Mouse (Mus musculus) kidney, embryonic 14.5 days (tissue): Measurements from ENCODE around the gene Xrcc6. TPM values are rescaled to one million over a fixed set of nuclear protein-coding genes. Genes with fewer than 3 reads are reported as not detected.

Experiments used
- ATAC-seq: fragments of 200-750 bp; cut with Nextera tagmentation; 2 replicates; pipeline ENCODE4 v1.8.0; 2017; ENCODE audit warnings: moderate number of reproducible peaks, mild to moderate bottlenecking, moderate TSS enrichment, moderate library complexity; ENCODE audit not compliant: low FRiP score, low TSS enrichment
- H3K27ac ChIP-seq: fragments of 300-500 bp; sonication (generic); 2 replicates; pipeline ENCODE4 v1.5.1; 2014; ENCODE audit warnings: low read depth, mild to moderate bottlenecking, low read length, moderate library complexity, mixed read lengths
- H3K27me3 ChIP-seq: fragments of 300-500 bp; sonication (generic); 2 replicates; pipeline ENCODE4 v1.6.1; 2014; ENCODE audit warnings: mild to moderate bottlenecking, low read length; ENCODE audit not compliant: control insufficient read depth, insufficient read depth
- H3K36me3 ChIP-seq: fragments of 300-500 bp; sonication (generic); 2 replicates; pipeline ENCODE4 v1.6.1; 2014; ENCODE audit warnings: low read length, mixed read lengths; ENCODE audit not compliant: control insufficient read depth, insufficient read depth
- H3K4me1 ChIP-seq: fragments of 300-500 bp; sonication (generic); 2 replicates; pipeline ENCODE4 v1.6.1; 2014; ENCODE audit warnings: low read length, mixed read lengths; ENCODE audit not compliant: control insufficient read depth, insufficient read depth
- H3K4me2 ChIP-seq: fragments of 300-500 bp; sonication (generic); replicated peaks from 2 replicates; pipeline ENCODE4 v1.6.1; 2014; ENCODE audit warnings: low read depth, mild to moderate bottlenecking, low read length
- H3K4me3 ChIP-seq: fragments of 300-500 bp; sonication (generic); 2 replicates; pipeline ENCODE4 v1.5.1; 2014; ENCODE audit warnings: mild to moderate bottlenecking, low read length
- H3K9ac ChIP-seq: fragments of 300-500 bp; sonication (generic); 2 replicates; pipeline ENCODE4 v1.6.1; 2014; ENCODE audit warnings: low read depth, mild to moderate bottlenecking, low read length, moderate library complexity
- H3K9me3 ChIP-seq: fragments of 300-500 bp; sonication (generic); 2 replicates; pipeline ENCODE4 v1.6.1; 2016; ENCODE audit warnings: low read length; ENCODE audit not compliant: control insufficient read depth
- WGBS: fragments of 180-500 bp; shearing (Covaris S2); extraction: QIAGEN DNeasy Blood & Tissue Kit; methylation state at CpG from one replicate; pipeline ENCODE4 v1.1.7; 2014; 5-methylcytosine and 5-hydroxymethylcytosine counted together
- polyA plus RNA-seq: library from polyadenylated mRNA; unstranded; fragments of >200 nt; fragmentation: Nextera tagmentation; extraction: Ambion mirVana; gene quantifications from 2 replicates; pipeline ENCODE4 v1.2.1, GENCODE M21; 2014

The Xrcc6 gene
- polyA plus RNA-seq, 1 experiment from 2014 or later: 87.6 TPM

- Histone ChIP-seq H3K9me3 (no peaks in the 10 kb centered on the region), H3K36me3 (peaks cover 17% of the 10 kb centered on the region; the same call in 1 of the 2 replicates), H3K4me2 (no peak overlapping the region), H3K4me3 (no peak overlapping the region), H3K4me1 (no peaks in the 10 kb centered on the region), H3K27me3 (no peaks in the 10 kb centered on the region), H3K27ac (no peak overlapping the region), H3K9ac (no peak overlapping the region)
- 89% methylated on average over 8 of the region's 8 CpGs for WGBS
- ATAC-seq: no peak
These were observed 16.6 kb downstream of the Xrcc6 start for GRCm38 (mm10) chr15:82004257-82004656.

GRCm38 (mm10) chr15:82011947-82012346 lies 24.3 kb downstream of the Xrcc6 start:
- ATAC-seq: no peak
- Histone ChIP-seq H3K27ac (no peak overlapping the region), H3K9ac (no peak overlapping the region), H3K4me2 (no peak overlapping the region), H3K9me3 (no peaks in the 10 kb centered on the region), H3K4me3 (no peak overlapping the region), H3K36me3 (no peaks in the 10 kb centered on the region), H3K27me3 (no peaks in the 10 kb centered on the region), H3K4me1 (peaks cover 10% of the 10 kb centered on the region; the same call in 1 of the 2 replicates)
- 88% methylated on average over 6 of the region's 6 CpGs for WGBS

- peak overlapping the region; percentile 87 for H3K4me2 ChIP-seq
- H3K4me1 ChIP-seq: peaks cover 10% of the 10 kb centered on the region; the same call in 1 of the 2 replicates
- H3K27ac ChIP-seq: no peak overlapping the region
- H3K36me3 ChIP-seq: peaks cover 3% of the 10 kb centered on the region; the same call in 1 of the 2 replicates
- H3K9me3 ChIP-seq: no peaks in the 10 kb centered on the region
- H3K9ac ChIP-seq: peak overlapping the region; percentile 85
- H3K4me3 ChIP-seq: peak overlapping the region; percentile 97
- no peaks in the 10 kb centered on the region for H3K27me3 ChIP-seq
- 19% methylated on average over 9 of the region's 9 CpGs for WGBS
- ATAC-seq: no peak
These were observed 27.2 kb downstream of the Xrcc6 start for GRCm38 (mm10) chr15:82014745-82015391.

- Histone ChIP-seq H3K27ac (peak overlapping the region; percentile 74; the same call in 1 of the 2 replicates), H3K4me2 (peak overlapping the region; percentile 87), H3K36me3 (peaks cover 4% of the 10 kb centered on the region; the same call in 1 of the 2 replicates), H3K27me3 (no peaks in the 10 kb centered on the region), H3K4me1 (peaks cover 10% of the 10 kb centered on the region; the same call in 1 of the 2 replicates), H3K9me3 (no peaks in the 10 kb centered on the region), H3K4me3 (peak overlapping the region; percentile 97), H3K9ac (peak overlapping the region; percentile 85)
- peak; percentile 60 for ATAC-seq
- under 1% methylated on average over 39 of the region's 39 CpGs for WGBS
These were observed 27.9 kb downstream of the Xrcc6 start for GRCm38 (mm10) chr15:82015392-82016100.

GRCm38 (mm10) chr15:82016101-82016808 lies 28.6 kb downstream of the Xrcc6 start:
- Histone ChIP-seq H3K4me3 (peak overlapping the region; percentile 97), H3K9me3 (no peaks in the 10 kb centered on the region), H3K27ac (peak overlapping the region; percentile 74; the same call in 1 of the 2 replicates), H3K9ac (peak overlapping the region; percentile 85), H3K36me3 (peaks cover 6% of the 10 kb centered on the region; the same call in 1 of the 2 replicates), H3K27me3 (no peaks in the 10 kb centered on the region), H3K4me1 (peaks cover 10% of the 10 kb centered on the region; the same call in 1 of the 2 replicates), H3K4me2 (peak overlapping the region; percentile 87)
- ATAC-seq: peak; percentile 95
- WGBS: under 1% methylated on average over 53 of the region's 53 CpGs

GRCm38 (mm10) chr15:82016830-82017229 lies 29.2 kb downstream of the Xrcc6 start:
- Histone ChIP-seq H3K27ac (peak overlapping the region; percentile 73; the same call in 1 of the 2 replicates), H3K4me2 (peak overlapping the region; percentile 87), H3K4me3 (peak overlapping the region; percentile 97), H3K27me3 (no peaks in the 10 kb centered on the region), H3K36me3 (peaks cover 12% of the 10 kb centered on the region; the same call in 1 of the 2 replicates), H3K4me1 (peaks cover 10% of the 10 kb centered on the region; the same call in 1 of the 2 replicates), H3K9ac (peak overlapping the region; percentile 71), H3K9me3 (no peaks in the 10 kb centered on the region)
- no peak for ATAC-seq
- 19% methylated on average over 6 of the region's 6 CpGs for WGBS

- no peak overlapping the region; the same call in 1 of the 2 replicates for H3K4me3 ChIP-seq
These were observed 29.8 kb downstream of the Xrcc6 start for GRCm38 (mm10) chr15:82017461-82017860.

GRCm38 (mm10) chr15:82019288-82019687 lies 31.7 kb downstream of the Xrcc6 start:
- Histone ChIP-seq H3K4me2 (no peak overlapping the region), H3K4me1 (peaks cover 5% of the 10 kb centered on the region; the same call in 1 of the 2 replicates), H3K4me3 (no peak overlapping the region), H3K9ac (no peak overlapping the region), H3K9me3 (no peaks in the 10 kb centered on the region), H3K36me3 (peaks cover 32% of the 10 kb centered on the region), H3K27me3 (no peaks in the 10 kb centered on the region), H3K27ac (no peak overlapping the region)
- 81% methylated on average over 3 of the region's 3 CpGs for WGBS
- ATAC-seq: no peak

More at GRCm38 (mm10) chr15:82017461-82017860, 29.8 kb downstream of the Xrcc6 start:
- Histone ChIP-seq H3K9ac (no peak overlapping the region), H3K27ac (no peak overlapping the region), H3K9me3 (no peaks in the 10 kb centered on the region), H3K27me3 (no peaks in the 10 kb centered on the region), H3K4me1 (peaks cover 10% of the 10 kb centered on the region; the same call in 1 of the 2 replicates), H3K36me3 (peaks cover 16% of the 10 kb centered on the region; the same call in 1 of the 2 replicates), H3K4me2 (no peak overlapping the region)
- 77% methylated on average over 4 of the region's 4 CpGs for WGBS
- no peak for ATAC-seq
